Mouse (Mus musculus): Measurements from ENCODE around the gene Nps.

GRCm38 (mm10) chr7:135246386-135246785 is 12.1 kb upstream of the Nps start:
- TF ChIP-seq POLR2A (IDR thresholded peaks at IDR 0.05; ENCODE audit: insufficient read depth, low read depth, low read length) (no peak), CTCF (IDR thresholded peaks at IDR 0.05) (no peak), EP300 (IDR thresholded peaks at IDR 0.05; ENCODE audit: insufficient read depth, low read depth, low read length) (no peak)

All from heart, adult 2 months (tissue).